Comparison of ENCODE assay signal across 27 mouse cellular contexts in genomic region chr1:132780254-132780653, GRCm38 (mm10). TPM values are rescaled to one million over a fixed set of nuclear protein-coding genes. Genes with fewer than 3 reads are reported as not detected.
A peak's percentile ranks its signal among the peaks of the same experiment; 100 is the strongest.
DNase-seq lines count a peak whose midpoint lies in the region; ATAC-seq and TF ChIP-seq lines count a peak whose summit lies in the region.
"Had no signal": no experiment of that assay in that cellular context is flagged by ENCODE, and none has a peak within 500 bp of the region (broad histone marks: within the 10 kb centered on the region; RNA-seq: fewer than 3 reads in every experiment).

No protein-coding gene starts in this region.

- H3K9me3 ChIP-seq in intestine, postnatal 0 days (ENCODE audit: control insufficient read depth): no peaks in the 10 kb centered on the region
- H3K9me3 ChIP-seq in intestine, embryonic 15.5 days: no peaks in the 10 kb centered on the region
- no peaks in the 10 kb centered on the region for H3K9me3 ChIP-seq in kidney, embryonic 15.5 days (replicated peaks)
- H3K9me3 ChIP-seq: embryonic facial prominence, embryonic 10.5 days; embryonic facial prominence, embryonic 15.5 days; forebrain, embryonic 13.5 days; hindbrain, embryonic 13.5 days; liver, embryonic 13.5 days; midbrain, embryonic 13.5 days; neural tube, embryonic 13.5 days; stomach, embryonic 15.5 days had no signal

- H3K36me3 ChIP-seq in intestine, postnatal 0 days (ENCODE audit: control insufficient read depth, insufficient read depth): no peaks in the 10 kb centered on the region
- H3K36me3 ChIP-seq in intestine, embryonic 15.5 days: no peaks in the 10 kb centered on the region
- H3K36me3 ChIP-seq in kidney, embryonic 15.5 days: no peaks in the 10 kb centered on the region
- H3K36me3 ChIP-seq: embryonic facial prominence, embryonic 10.5 days; embryonic facial prominence, embryonic 15.5 days; hindbrain, embryonic 13.5 days; liver, embryonic 13.5 days; midbrain, embryonic 13.5 days; neural tube, embryonic 13.5 days; stomach, embryonic 15.5 days had no signal

- no peak for TF ChIP-seq CTCF in intestine, postnatal 0 days (IDR thresholded peaks at IDR 0.05; ENCODE audit: low read depth)

- no peaks in the 10 kb centered on the region for H3K4me1 ChIP-seq in intestine, postnatal 0 days (replicated peaks; ENCODE audit: control insufficient read depth, insufficient read depth, low read length)
- H3K4me1 ChIP-seq in intestine, embryonic 15.5 days (replicated peaks): no peaks in the 10 kb centered on the region
- H3K4me1 ChIP-seq in kidney, embryonic 15.5 days: no peaks in the 10 kb centered on the region
- H3K4me1 ChIP-seq: embryonic facial prominence, embryonic 10.5 days; embryonic facial prominence, embryonic 15.5 days; forebrain, embryonic 13.5 days; liver, embryonic 13.5 days; stomach, embryonic 15.5 days had no signal

- no peak overlapping the region for H3K4me2 ChIP-seq in intestine, postnatal 0 days (replicated peaks; ENCODE audit: low read depth)
- no peak overlapping the region for H3K4me2 ChIP-seq in intestine, embryonic 15.5 days (replicated peaks)
- no peak overlapping the region for H3K4me2 ChIP-seq in kidney, embryonic 15.5 days
- H3K4me2 ChIP-seq: embryonic facial prominence, embryonic 15.5 days; forebrain, embryonic 13.5 days; hindbrain, embryonic 13.5 days; liver, embryonic 13.5 days; midbrain, embryonic 13.5 days; neural tube, embryonic 13.5 days; stomach, embryonic 15.5 days had no signal

- no peak overlapping the region for H3K4me3 ChIP-seq in intestine, postnatal 0 days (ENCODE audit: low read depth, low read length)
- no peak overlapping the region for H3K4me3 ChIP-seq in intestine, embryonic 15.5 days (replicated peaks)
- H3K4me3 ChIP-seq in kidney, embryonic 15.5 days (replicated peaks): no peak overlapping the region
- H3K4me3 ChIP-seq: embryonic facial prominence, embryonic 10.5 days; embryonic facial prominence, embryonic 15.5 days; forebrain, embryonic 13.5 days; hindbrain, embryonic 13.5 days; layer of hippocampus, adult 2 months; liver, embryonic 13.5 days; midbrain, embryonic 13.5 days; neural tube, embryonic 13.5 days; stomach, embryonic 15.5 days had no signal

- no peak overlapping the region for H3K27ac ChIP-seq in intestine, postnatal 0 days (ENCODE audit: low read depth, low read length)
- H3K27ac ChIP-seq in intestine, embryonic 15.5 days: no peak overlapping the region
- no peak overlapping the region for H3K27ac ChIP-seq in kidney, embryonic 15.5 days
- H3K27ac ChIP-seq: embryonic facial prominence, embryonic 10.5 days; embryonic facial prominence, embryonic 15.5 days; forebrain, embryonic 13.5 days; hindbrain, embryonic 13.5 days; kidney, postnatal 0 days; layer of hippocampus, adult 2 months; liver, embryonic 13.5 days; macrophage; midbrain, embryonic 13.5 days; neural tube, embryonic 13.5 days; stomach, embryonic 15.5 days had no signal

- 76% methylated on average over 1 of the region's 1 CpGs for WGBS in intestine, postnatal 0 days
- WGBS in intestine, embryonic 15.5 days: 86% methylated on average over 1 of the region's 1 CpGs
- WGBS in kidney, embryonic 15.5 days: 83% methylated on average over 1 of the region's 1 CpGs

- peak; percentile 31; the same call in 1 of the 2 replicates for ATAC-seq in intestine, postnatal 0 days
- no peak for ATAC-seq in intestine, embryonic 15.5 days
- no peak for ATAC-seq in kidney, embryonic 15.5 days (replicated peaks; ENCODE audit: low FRiP score)
- ATAC-seq: forebrain, embryonic 13.5 days; midbrain, embryonic 13.5 days had no signal

- no peaks in the 10 kb centered on the region for H3K27me3 ChIP-seq in intestine, postnatal 0 days (replicated peaks; ENCODE audit: control insufficient read depth, insufficient read depth, low read length)
- no peaks in the 10 kb centered on the region for H3K27me3 ChIP-seq in intestine, embryonic 15.5 days (replicated peaks)
- peaks cover 14% of the 10 kb centered on the region for H3K27me3 ChIP-seq in kidney, embryonic 15.5 days
- H3K27me3 ChIP-seq: embryonic facial prominence, embryonic 15.5 days; forebrain, embryonic 13.5 days; hindbrain, embryonic 13.5 days; liver, embryonic 13.5 days; midbrain, embryonic 13.5 days; neural tube, embryonic 13.5 days; stomach, embryonic 15.5 days had no signal

- no peak overlapping the region for H3K9ac ChIP-seq in intestine, postnatal 0 days (ENCODE audit: low read depth, low read length)
- H3K9ac ChIP-seq in intestine, embryonic 15.5 days: no peak overlapping the region
- H3K9ac ChIP-seq in kidney, embryonic 15.5 days: no peak overlapping the region
- H3K9ac ChIP-seq: embryonic facial prominence, embryonic 15.5 days; forebrain, embryonic 13.5 days; hindbrain, embryonic 13.5 days; liver, embryonic 13.5 days; midbrain, embryonic 13.5 days; neural tube, embryonic 13.5 days; stomach, embryonic 15.5 days had no signal

- peak; percentile 5 for DNase-seq in kidney, postnatal 14 days
- DNase-seq in adipocyte (ENCODE audit: low spot score): peak; percentile 24
- DNase-seq in brain, adult 2 months (ENCODE audit: low read depth, low spot score): peak; percentile 22
- DNase-seq: adrenal gland, adult 2 months; adrenal gland, postnatal 36 days; B cell, adult 2 months; cerebellum, adult 8-10 months; cerebellum, postnatal 25 days; heart, postnatal 36 days; left cerebral cortex, postnatal 4 days; liver, embryonic 13.5 days; lung, adult 2 months; lung, postnatal 10 days; right cerebral cortex, postnatal 14 days had no signal

RNA-seq across cellular contexts. Expression of gene Nfasc, which starts 38.7 kb away (rescaled TPM):
- 0.83 and 1.1 TPM in 2 replicates for polyA plus RNA-seq in intestine, postnatal 0 days (2015; fragmentation: Nextera tagmentation; extraction: Ambion mirVana)
- polyA plus RNA-seq in intestine, embryonic 15.5 days (2015; fragmentation: Nextera tagmentation; extraction: Ambion mirVana): 2.9 and 4.3 TPM in 2 replicates
- 0.55 and 1.4 TPM in 2 replicates for polyA plus RNA-seq in kidney, embryonic 15.5 days (2015; fragmentation: Nextera tagmentation; extraction: Ambion mirVana)
- polyA plus RNA-seq: macrophage had no signal
